Mouse (Mus musculus): ENCODE measurements around the gene Arhgap27.
"Not testable (repeated sequence)": the region's sequence is repeated elsewhere in the genome, so short reads cannot be mapped to it uniquely, and the experiment has no call there.

The Arhgap27 gene

GRCm38 (mm10) chr11:103363214-103364148 lies at the start of gene Arhgap27:
Arhgap27 (minus strand) TSS chr11:103363692.
- peak; percentile 69 to 70 for DNase-seq

- DNase-seq = peak; percentile 83 to 84
Measured at GRCm38 (mm10) chr11:103412950-103413423, 49.5 kb upstream of the Arhgap27 start.

- peak; percentile 98 for DNase-seq
Measured at GRCm38 (mm10) chr11:103411981-103412949, 48.8 kb upstream of the Arhgap27 start, which contains the start of gene Plekhm1. Plekhm1 (minus strand) TSS chr11:103412687.

GRCm38 (mm10) chr11:103411301-103411700 lies 47.8 kb upstream of the Arhgap27 start:
- DNase-seq = no peak

GRCm38 (mm10) chr11:103408880-103409279 lies 45.4 kb upstream of the Arhgap27 start:
- DNase-seq = no peak

- DNase-seq = not testable (repeated sequence)
Measured at GRCm38 (mm10) chr11:103407136-103407535, 43.6 kb upstream of the Arhgap27 start.

- DNase-seq = no peak
Measured at GRCm38 (mm10) chr11:103406551-103406950, 43.1 kb upstream of the Arhgap27 start.

- no peak for DNase-seq
Measured at GRCm38 (mm10) chr11:103405814-103406213, 42.3 kb upstream of the Arhgap27 start.

- DNase-seq = no peak
Measured at GRCm38 (mm10) chr11:103404618-103405017, 41.1 kb upstream of the Arhgap27 start.

- no peak for DNase-seq
Measured at GRCm38 (mm10) chr11:103403776-103404175, 40.3 kb upstream of the Arhgap27 start.

GRCm38 (mm10) chr11:103402738-103403137 lies 39.2 kb upstream of the Arhgap27 start:
- DNase-seq = no peak

- peak; percentile 77 to 80 for DNase-seq
Measured at GRCm38 (mm10) chr11:103402198-103402597, 38.7 kb upstream of the Arhgap27 start.

- DNase-seq = no peak
Measured at GRCm38 (mm10) chr11:103399986-103400385, 36.5 kb upstream of the Arhgap27 start.

- DNase-seq = peak; percentile 37 to 44
Measured at GRCm38 (mm10) chr11:103399050-103399449, 35.6 kb upstream of the Arhgap27 start.

GRCm38 (mm10) chr11:103396682-103397081 lies 33.2 kb upstream of the Arhgap27 start:
- no peak for DNase-seq

- DNase-seq = no peak
Measured at GRCm38 (mm10) chr11:103396236-103396635, 32.7 kb upstream of the Arhgap27 start.

- no peak for DNase-seq
Measured at GRCm38 (mm10) chr11:103394604-103395003, 31.1 kb upstream of the Arhgap27 start.

- no peak for DNase-seq
Measured at GRCm38 (mm10) chr11:103394025-103394424, 30.5 kb upstream of the Arhgap27 start.

- DNase-seq = no peak
Measured at GRCm38 (mm10) chr11:103387870-103388526, 24.5 kb upstream of the Arhgap27 start.

GRCm38 (mm10) chr11:103386827-103387226 lies 23.3 kb upstream of the Arhgap27 start:
- no peak for DNase-seq

- DNase-seq = peak; percentile 58 to 64
Measured at GRCm38 (mm10) chr11:103381956-103382613, 18.6 kb upstream of the Arhgap27 start.

GRCm38 (mm10) chr11:103381505-103381904 lies 18.0 kb upstream of the Arhgap27 start:
- DNase-seq = no peak

Measured in B cell, adult 2 months (primary cell).